Comparison of ENCODE assay signal across 12 mouse cellular contexts in the genomic region with DNA sequence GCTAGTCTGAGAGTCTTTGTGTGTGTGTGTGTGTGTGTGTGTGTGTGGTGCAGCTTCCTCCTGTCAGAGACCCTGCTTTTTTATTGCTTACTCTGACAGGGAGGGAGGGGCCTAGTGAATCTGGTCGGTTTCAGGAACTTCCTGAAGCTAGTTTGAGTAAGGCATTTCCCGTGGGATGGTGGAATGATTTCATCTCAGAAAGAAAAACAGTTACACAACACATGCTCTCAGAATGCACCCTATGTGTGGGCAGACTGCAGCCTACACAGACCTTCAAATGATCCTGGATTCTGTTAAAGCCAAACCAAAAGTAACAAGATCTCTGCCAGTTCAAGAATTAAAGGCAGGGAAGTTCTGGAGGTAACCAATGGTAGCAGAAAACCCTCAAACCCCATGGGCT.
"Had no signal": no experiment of that assay in that cellular context is flagged by ENCODE, and none has a peak within 500 bp of the region (broad histone marks: within the 10 kb centered on the region; RNA-seq: fewer than 3 reads in every experiment).

No protein-coding gene starts in this region.

- ATAC-seq: lung, postnatal 0 days; midbrain, embryonic 13.5 days had no signal

- H3K4me1 ChIP-seq: limb, embryonic 10.5 days; liver, embryonic 15.5 days; midbrain, embryonic 13.5 days had no signal

- H3K27me3 ChIP-seq: liver, embryonic 15.5 days; midbrain, embryonic 13.5 days had no signal

- H3K9me3 ChIP-seq: limb, embryonic 10.5 days; liver, embryonic 15.5 days; midbrain, embryonic 13.5 days had no signal

- H3K4me2 ChIP-seq: liver, embryonic 11.5 days; liver, embryonic 15.5 days; midbrain, embryonic 13.5 days had no signal

- H3K9ac ChIP-seq: liver, embryonic 15.5 days; midbrain, embryonic 13.5 days had no signal

- H3K4me3 ChIP-seq: layer of hippocampus, adult 2 months; limb, embryonic 10.5 days; liver, embryonic 15.5 days; midbrain, embryonic 13.5 days had no signal

- DNase-seq: kidney, postnatal 10 days; kidney, postnatal 4 days; lung, adult 2 months; lung, postnatal 36 days; thymus, postnatal 4 days had no signal

- H3K36me3 ChIP-seq: limb, embryonic 10.5 days; liver, embryonic 15.5 days; midbrain, embryonic 13.5 days had no signal

- H3K27ac ChIP-seq: layer of hippocampus, adult 2 months; limb, embryonic 10.5 days; liver, embryonic 15.5 days; midbrain, embryonic 13.5 days; stomach, postnatal 0 days had no signal
